Mouse (Mus musculus) kidney, adult 2 months (tissue): ENCODE data around the gene Enpp7.

Experiments
- CTCF ChIP-seq: fragments of 200-500 bp; conservative IDR thresholded peaks from 2 replicates; pipeline ENCODE4 v1.5.1; 2011; ENCODE audit warnings: low read depth, mild to moderate bottlenecking, control low read depth, low read length, moderate library complexity, mixed read lengths; ENCODE audit not compliant: insufficient read depth, insufficient read length
- POLR2A ChIP-seq: fragments of 200-500 bp; IDR thresholded peaks from one replicate; pipeline ENCODE4 v1.6.1; 2011; ENCODE audit warnings: low read depth, low read length, control low read depth

GRCm38 (mm10) chr11:118980388-118980787 lies 7.6 kb upstream of the Enpp7 start:
- TF ChIP-seq CTCF, result no peak
- no peak for TF ChIP-seq POLR2A
